Mouse (Mus musculus) bone marrow macrophage, adult 2 months (primary cell): ENCODE measurements around the gene Cox10.

Experiments used
- CTCF ChIP-seq: IDR thresholded peaks from 2 replicates; pipeline ENCODE4 v1.5.1; 2012; ENCODE audit warnings: low read depth, mild to moderate bottlenecking, low read length, moderate library complexity
- POLR2A ChIP-seq: IDR thresholded peaks from 2 replicates; pipeline ENCODE4 v1.6.1; 2012; ENCODE audit warnings: mild to moderate bottlenecking, low read depth, low read length, borderline replicate concordance

DNA sequence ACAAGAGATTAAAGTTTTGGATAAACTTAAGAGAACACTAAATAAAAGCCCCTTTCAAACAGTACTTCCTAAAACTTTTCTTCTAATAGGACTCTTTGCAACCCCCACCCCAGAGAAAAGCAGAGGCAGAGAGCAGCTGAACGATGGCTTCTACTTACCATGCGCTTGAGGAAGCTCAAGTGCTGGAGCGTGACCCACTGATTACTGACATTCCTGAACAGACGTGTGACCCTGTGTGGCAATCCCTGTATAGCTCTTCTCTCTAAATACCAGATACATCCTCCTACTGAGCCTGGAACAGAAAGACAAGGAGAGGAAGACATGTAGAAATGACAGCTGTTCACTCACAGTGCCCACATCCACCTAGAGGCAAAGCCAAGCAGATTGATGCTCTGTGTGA is 5.9 kb downstream of the Cox10 start:
- TF ChIP-seq POLR2A = no peak
- TF ChIP-seq CTCF = no peak
